8 mouse cellular contexts compared by ENCODE assay signal in genomic region chr19:47178431-47179271, GRCm38 (mm10). TPM values are rescaled to one million over a fixed set of nuclear protein-coding genes. Genes with fewer than 3 reads are reported as not detected.
DNase-seq lines count a peak whose midpoint lies in the region; ATAC-seq and TF ChIP-seq lines count a peak whose summit lies in the region.

TSS of gene Neurl1a (plus strand) at chr19:47178820.

- H3K9me3 ChIP-seq in intestine, postnatal 0 days (ENCODE audit: control insufficient read depth) = no peaks in the 10 kb centered on the region
- no peaks in the 10 kb centered on the region for H3K9me3 ChIP-seq in limb, embryonic 15.5 days
- H3K9me3 ChIP-seq in midbrain, postnatal 0 days (ENCODE audit: low read length) = 0 out of 2 replicates have a peak, but pooled peaks cover 2% of the 10 kb centered on the region

- under 1% methylated on average over 95 of the region's 98 CpGs for WGBS in intestine, postnatal 0 days
- WGBS in limb, embryonic 15.5 days = under 1% methylated on average over 82 of the region's 98 CpGs
- under 1% methylated on average over 63 of the region's 98 CpGs for WGBS in midbrain, postnatal 0 days

- peak; percentile 60 for ATAC-seq in intestine, postnatal 0 days
- ATAC-seq in limb, embryonic 15.5 days (ENCODE audit: insufficient number of reproducible peaks, low FRiP score, low TSS enrichment, low read depth) = peak; percentile 74
- peak; percentile 62 for ATAC-seq in midbrain, postnatal 0 days (ENCODE audit: low FRiP score)

- H3K27me3 ChIP-seq in intestine, postnatal 0 days (replicated peaks; ENCODE audit: control insufficient read depth, insufficient read depth, low read length) = peaks cover 25% of the 10 kb centered on the region
- H3K27me3 ChIP-seq in limb, embryonic 15.5 days = peaks cover 28% of the 10 kb centered on the region
- no peaks in the 10 kb centered on the region for H3K27me3 ChIP-seq in midbrain, postnatal 0 days (ENCODE audit: insufficient read depth, low read length)

- 0 out of 2 replicates have a peak, but pooled peaks cover 3% of the 10 kb centered on the region for H3K4me1 ChIP-seq in intestine, postnatal 0 days (replicated peaks; ENCODE audit: control insufficient read depth, insufficient read depth, low read length)
- peaks cover 14% of the 10 kb centered on the region for H3K4me1 ChIP-seq in limb, embryonic 15.5 days
- peaks cover 9% of the 10 kb centered on the region; the same call in 1 of the 2 replicates for H3K4me1 ChIP-seq in midbrain, postnatal 0 days (ENCODE audit: insufficient read depth, low read length)

- no peak for TF ChIP-seq CTCF in intestine, postnatal 0 days (IDR thresholded peaks at IDR 0.05; ENCODE audit: low read depth)
- TF ChIP-seq CTCF in midbrain, postnatal 0 days (IDR thresholded peaks at IDR 0.05) = no peak

- peak within 1 kb of the TSS; percentile 69 for H3K4me3 ChIP-seq in intestine, postnatal 0 days (ENCODE audit: low read depth, low read length)
- H3K4me3 ChIP-seq in limb, embryonic 15.5 days = peak within 1 kb of the TSS; percentile 69
- H3K4me3 ChIP-seq in midbrain, postnatal 0 days (ENCODE audit: low read depth, low read length) = peak within 1 kb of the TSS; percentile 81

- peak within 1 kb of the TSS; percentile 52 for H3K9ac ChIP-seq in intestine, postnatal 0 days (ENCODE audit: low read depth, low read length)
- H3K9ac ChIP-seq in limb, embryonic 15.5 days = peak within 1 kb of the TSS; percentile 63
- H3K9ac ChIP-seq in midbrain, postnatal 0 days (replicated peaks; ENCODE audit: low read length, poor library complexity, severe bottlenecking) = peak within 1 kb of the TSS; percentile 84

- no peak within 1 kb of the TSS for H3K27ac ChIP-seq in intestine, postnatal 0 days (ENCODE audit: low read depth, low read length)
- H3K27ac ChIP-seq in limb, embryonic 15.5 days = no peak within 1 kb of the TSS
- H3K27ac ChIP-seq in midbrain, postnatal 0 days (ENCODE audit: low read depth, low read length) = peak within 1 kb of the TSS; percentile 81

- peak; percentile 31 to 39 for DNase-seq in heart, adult 18-20 months
- no peak for DNase-seq in heart, postnatal 25 days (ENCODE audit: low spot score)
- peak; percentile 80 for DNase-seq in embryo, embryonic 10 days (ENCODE audit: low spot score)
- DNase-seq in gastrocnemius, postnatal 14 days = peak; percentile 43
- DNase-seq in midbrain, postnatal 0 days (ENCODE audit: low spot score) = peak; percentile 85
- peak; percentile 13 for DNase-seq in testis, postnatal 14 days (ENCODE audit: low spot score)

- H3K4me2 ChIP-seq in intestine, postnatal 0 days (replicated peaks; ENCODE audit: low read depth) = peak within 1 kb of the TSS; percentile 99
- peak within 1 kb of the TSS; percentile 99 for H3K4me2 ChIP-seq in limb, embryonic 15.5 days
- peak within 1 kb of the TSS; percentile 83 for H3K4me2 ChIP-seq in midbrain, postnatal 0 days (ENCODE audit: low read depth, low read length, poor library complexity, severe bottlenecking)

- H3K36me3 ChIP-seq in intestine, postnatal 0 days (ENCODE audit: control insufficient read depth, insufficient read depth) = no peaks in the 10 kb centered on the region
- H3K36me3 ChIP-seq in limb, embryonic 15.5 days = no peaks in the 10 kb centered on the region
- H3K36me3 ChIP-seq in midbrain, postnatal 0 days (ENCODE audit: insufficient read depth, low read length) = no peaks in the 10 kb centered on the region

- intact Hi-C loops in heart, postnatal 25 days (cut with DNase I) = loop anchor here (5.0 kb wide), 1 partner anchor 84 kb away; no protein-coding TSS in a partner anchor
- intact Hi-C loops in gastrocnemius, postnatal 14 days (cut with DNase I; ENCODE audit: low total_unique reads) = loop anchor here (5.0 kb wide), 1 partner anchor 159 kb away; no protein-coding TSS in a partner anchor

RNA-seq across cellular contexts. Expression of gene Neurl1a, which starts in this region (rescaled TPM):
- 1 to 10 TPM; 1.9 TPM for total RNA-seq in heart, adult 18-20 months (2021)
- 1 to 10 TPM; 1.0 to 1.1 TPM for total RNA-seq in heart, postnatal 25 days (2021)
- 10 to 100 TPM; 63.6 to 86.9 TPM for total RNA-seq in gastrocnemius, postnatal 14 days (2021)
- polyA plus RNA-seq in intestine, postnatal 0 days (2015; fragmentation: Nextera tagmentation; extraction: Ambion mirVana) = 2.4 and 2.6 TPM in 2 replicates
- 6.2 and 8.2 TPM in 2 replicates for polyA plus RNA-seq in limb, embryonic 15.5 days (2015; fragmentation: Nextera tagmentation; extraction: Ambion mirVana)
- total RNA-seq in midbrain, postnatal 0 days (2014; rRNA removed) = 66.9 and 82.4 TPM in 2 replicates
- 16.2 and 16.8 TPM in 2 replicates for polyA plus RNA-seq in midbrain, postnatal 0 days (2015; fragmentation: Nextera tagmentation; extraction: Ambion mirVana)

Comparison
In these comparisons a context has a peak if more than half of its experiments do, and no peak if none do; other contexts are left out.
1. RNA of gene Neurl1a (total RNA-seq): 63.6 to 86.9 TPM in gastrocnemius, postnatal 14 days and 66.9 to 82.4 TPM in midbrain, postnatal 0 days; 1.9 TPM in heart, adult 18-20 months and 1.0 to 1.1 TPM in heart, postnatal 25 days; every median in the first group is over 10 times any median in the second.
2. Peak in every context shown above with its lines, with median percentiles within 50 percentile points of each other: ATAC-seq, H3K4me2 ChIP-seq, H3K4me3 ChIP-seq and H3K9ac ChIP-seq.